Comparison of ENCODE assay signal across 8 mouse cellular contexts in the genomic region with DNA sequence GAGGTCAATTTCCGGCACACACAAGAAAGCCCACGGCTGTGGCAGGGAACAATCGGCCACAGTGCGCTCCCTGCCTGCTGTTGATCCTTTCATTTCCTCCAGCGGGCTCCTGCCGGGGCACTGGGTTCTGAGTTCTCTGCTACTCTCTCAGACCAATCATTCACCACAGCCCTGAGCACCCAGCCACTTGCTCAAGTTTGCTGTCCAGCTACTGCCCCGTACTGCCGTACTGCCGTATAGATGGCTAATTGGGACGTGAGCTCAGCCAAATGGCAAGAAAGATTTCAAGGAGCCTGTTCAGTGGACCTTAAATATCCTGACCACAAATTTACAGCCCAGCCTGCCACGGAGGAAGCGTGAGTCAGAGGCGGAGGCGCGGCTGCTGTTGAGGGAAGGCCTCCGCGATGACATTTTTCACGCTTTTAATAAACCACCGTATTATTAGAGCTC. TPM values are rescaled to one million over a fixed set of nuclear protein-coding genes. Genes with fewer than 3 reads are reported as not detected.
A peak's percentile ranks its signal among the peaks of the same experiment; 100 is the strongest.
DNase-seq lines count a peak whose midpoint lies in the region; ATAC-seq lines count a peak whose summit lies in the region.

No protein-coding gene starts in this region.

- H3K36me3 ChIP-seq in limb, embryonic 12.5 days: no peaks in the 10 kb centered on the region
- no peaks in the 10 kb centered on the region for H3K36me3 ChIP-seq in midbrain, embryonic 16.5 days (ENCODE audit: control insufficient read depth, insufficient read depth, low read length)

- no peaks in the 10 kb centered on the region for H3K9me3 ChIP-seq in limb, embryonic 12.5 days
- H3K9me3 ChIP-seq in midbrain, embryonic 16.5 days (replicated peaks; ENCODE audit: control insufficient read depth, low read length, poor library complexity, severe bottlenecking): no peaks in the 10 kb centered on the region

- peak overlapping the region; percentile 23 for H3K4me3 ChIP-seq in limb, embryonic 12.5 days (replicated peaks)
- 0 out of 2 replicates have a peak overlapping the region, but pooled peaks have one; percentile 8 for H3K4me3 ChIP-seq in midbrain, embryonic 16.5 days (ENCODE audit: low read depth, low read length)

- peak; percentile 41 for ATAC-seq in inflammation-experienced regulatory T-cells, adult 6 months
- no peak for ATAC-seq in limb, embryonic 12.5 days (ENCODE audit: insufficient number of reproducible peaks, insufficient read depth, low FRiP score, low TSS enrichment, low read depth)
- ATAC-seq in midbrain, embryonic 16.5 days: no peak

- H3K4me1 ChIP-seq in limb, embryonic 12.5 days (replicated peaks): peaks cover 60% of the 10 kb centered on the region
- peaks cover 10% of the 10 kb centered on the region for H3K4me1 ChIP-seq in midbrain, embryonic 16.5 days (ENCODE audit: control insufficient read depth, insufficient read depth, low read length)

- H3K27ac ChIP-seq in limb, embryonic 12.5 days: peak overlapping the region; percentile 85
- H3K27ac ChIP-seq in midbrain, embryonic 16.5 days (ENCODE audit: low read length): no peak overlapping the region

- 4% methylated on average over 19 of the region's 19 CpGs for WGBS in limb, embryonic 12.5 days
- WGBS in midbrain, embryonic 16.5 days: 6% methylated on average over 19 of the region's 19 CpGs

- peak; percentile 32 to 48 for DNase-seq in right cerebral cortex, adult 2 months (ENCODE audit: low spot score in 2 of 2)
- DNase-seq in right cerebral cortex, postnatal 10 days (ENCODE audit: low spot score in 2 of 2): no peak
- peak; percentile 49 for DNase-seq in c-Kit-positive CD71-negative TER-119-negative erythroid progenitor cells, embryonic 14.5 days (ENCODE audit: low read depth)
- peak; percentile 13 to 17 for DNase-seq in frontal cortex, postnatal 25 days (ENCODE audit: low spot score in 2 of 2)
- DNase-seq in thymus, adult 18-20 months: no peak

- H3K9ac ChIP-seq in limb, embryonic 12.5 days (replicated peaks): peak overlapping the region; percentile 8; the same call in 1 of the 2 replicates
- H3K9ac ChIP-seq in midbrain, embryonic 16.5 days (ENCODE audit: low read depth, low read length): no peak overlapping the region

- H3K4me2 ChIP-seq in limb, embryonic 12.5 days: peak overlapping the region; percentile 55
- H3K4me2 ChIP-seq in midbrain, embryonic 16.5 days (ENCODE audit: low read length): peak overlapping the region; percentile 34

- H3K27me3 ChIP-seq in limb, embryonic 12.5 days: 0 out of 2 replicates have a peak, but pooled peaks cover 5% of the 10 kb centered on the region
- H3K27me3 ChIP-seq in midbrain, embryonic 16.5 days (ENCODE audit: control insufficient read depth, insufficient read depth, low read depth, low read length): peaks cover 42% of the 10 kb centered on the region

RNA-seq across cellular contexts. Expression of gene Tbx4, which starts 39.1 kb away (rescaled TPM):
- not detected for polyA plus RNA-seq in inflammation-experienced regulatory T-cells, adult 6 months (2017; shearing (Covaris generic))
- 39.2 and 44.0 TPM in 2 replicates for polyA plus RNA-seq in limb, embryonic 12.5 days (2016; fragmentation: Nextera tagmentation; extraction: Ambion mirVana)
- polyA plus RNA-seq in midbrain, embryonic 16.5 days (2015; fragmentation: Nextera tagmentation; extraction: Ambion mirVana): 0.17 and 0.43 TPM in 2 replicates

Comparison
In these comparisons a context has a peak if more than half of its experiments do, and no peak if none do; other contexts are left out.
1. DNase-seq: peak in right cerebral cortex, adult 2 months (2 of 2), c-Kit-positive CD71-negative TER-119-negative erythroid progenitor cells, embryonic 14.5 days (single experiment) and frontal cortex, postnatal 25 days (2 of 2); none in right cerebral cortex, postnatal 10 days (0 of 2) and thymus, adult 18-20 months (0 of 2).
2. RNA of gene Tbx4, which starts 39.1 kb away (polyA plus RNA-seq): 39.2 to 44.0 TPM in limb, embryonic 12.5 days; 0.17 to 0.43 TPM in midbrain, embryonic 16.5 days and not detected in inflammation-experienced regulatory T-cells, adult 6 months; every median in the first group is over 10 times any median in the second.